Mouse (Mus musculus) embryo, embryonic 10 days (tissue): ENCODE measurements around the gene Pvalb.
A peak's percentile ranks its signal among the peaks of the same experiment; 100 is the strongest.

Experiments used
- DNase-seq: peaks from one replicate; pipeline ENCODE4 v3.0.0-alpha.2; 2015; ENCODE audit warnings: low spot score

Gene Pvalb

GRCm38 (mm10) chr15:78206312-78206711, at the start of gene Pvalb:
Gene Pvalb, minus strand, starts transcription at chr15:78206400.
- DNase-seq = no peak

GRCm38 (mm10) chr15:78254751-78255150, 48.6 kb upstream of the Pvalb start:
- DNase-seq = peak; percentile 83

GRCm38 (mm10) chr15:78248410-78248809, 42.2 kb upstream of the Pvalb start:
- no peak for DNase-seq

GRCm38 (mm10) chr15:78247659-78248058, 41.5 kb upstream of the Pvalb start:
- no peak for DNase-seq

GRCm38 (mm10) chr15:78246143-78247116, 40.2 kb upstream of the Pvalb start:
- DNase-seq = no peak

GRCm38 (mm10) chr15:78244695-78245492, 38.7 kb upstream of the Pvalb start, which contains the start of gene Ncf4:
Gene Ncf4, plus strand, starts transcription at chr15:78244801.
- DNase-seq = no peak

GRCm38 (mm10) chr15:78243774-78244173, 37.6 kb upstream of the Pvalb start:
- DNase-seq = no peak

- DNase-seq = no peak
These were observed 36.9 kb upstream of the Pvalb start for GRCm38 (mm10) chr15:78243061-78243460.

GRCm38 (mm10) chr15:78241335-78241734, 35.1 kb upstream of the Pvalb start:
- DNase-seq = no peak

GRCm38 (mm10) chr15:78239956-78240617, 33.9 kb upstream of the Pvalb start:
- DNase-seq = no peak

GRCm38 (mm10) chr15:78239453-78239852, 33.3 kb upstream of the Pvalb start:
- DNase-seq = peak; percentile 89

GRCm38 (mm10) chr15:78234823-78235509, 28.8 kb upstream of the Pvalb start:
- no peak for DNase-seq

GRCm38 (mm10) chr15:78231346-78232331, 25.4 kb upstream of the Pvalb start:
- DNase-seq = peak; percentile 47

- no peak for DNase-seq
These were observed 21.6 kb upstream of the Pvalb start for GRCm38 (mm10) chr15:78227816-78228215.

- no peak for DNase-seq
These were observed 9.1 kb upstream of the Pvalb start for GRCm38 (mm10) chr15:78215269-78215668.

- DNase-seq = no peak
These were observed 5.2 kb upstream of the Pvalb start for GRCm38 (mm10) chr15:78211367-78211766.

- no peak for DNase-seq
These were observed 4.0 kb upstream of the Pvalb start for GRCm38 (mm10) chr15:78210203-78210602.

- DNase-seq = peak; percentile 50
These were observed 1.0 kb downstream of the Pvalb start for GRCm38 (mm10) chr15:78205192-78205591.

- peak; percentile 61 for DNase-seq
These were observed 1.9 kb downstream of the Pvalb start for GRCm38 (mm10) chr15:78204053-78204847.
